Mouse (Mus musculus) urinary bladder, postnatal 25 days (tissue): Measurements from ENCODE around the gene Dlx6.

Experiments used
- DNase-seq: peaks from one replicate; pipeline ENCODE4 v3.0.0; 2022; ENCODE audit warnings: low spot score

The Dlx6 gene

GRCm38 (mm10) chr6:6863160-6863870, at the start of gene Dlx6:
Gene Dlx6, plus strand, starts transcription at chr6:6863334.
- DNase-seq, result no peak

- DNase-seq, result no peak
Observed at GRCm38 (mm10) chr6:6816821-6817220, 46.3 kb upstream of the Dlx6 start.

DNA sequence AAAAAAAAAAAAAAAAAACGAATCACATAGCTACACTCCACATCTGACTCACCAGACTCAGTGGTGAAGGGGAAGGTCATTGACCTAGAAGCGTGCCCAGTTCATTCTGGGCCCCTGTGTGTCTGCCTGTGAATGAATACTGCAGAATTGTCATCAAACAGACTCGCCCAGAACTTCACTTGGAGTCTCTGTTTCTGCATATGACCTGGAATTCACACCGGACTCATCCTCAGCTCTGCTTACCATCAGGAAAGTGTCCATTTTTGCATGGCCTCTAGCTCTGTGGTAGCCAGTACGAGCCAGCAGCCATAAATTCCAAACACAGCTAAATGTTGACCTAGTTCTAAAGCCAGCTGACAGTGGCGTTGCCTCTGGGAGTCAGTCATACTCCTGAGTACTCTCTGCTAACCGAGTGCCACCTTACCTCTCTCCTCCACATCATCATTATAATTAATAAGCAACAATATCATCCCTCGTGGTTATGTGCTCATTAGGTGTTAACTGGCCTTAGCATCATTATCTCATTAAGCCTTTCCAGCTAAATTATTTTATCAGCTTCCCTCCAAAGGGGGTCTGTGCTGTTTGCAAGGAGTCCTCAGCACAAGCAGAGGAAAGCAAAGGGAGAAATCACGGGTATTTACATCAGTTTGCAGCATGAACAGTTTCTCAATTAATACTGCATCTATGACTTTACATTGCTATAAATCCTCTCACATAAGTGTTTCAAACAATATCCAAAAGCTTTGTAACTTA, 44.9 kb upstream of the Dlx6 start:
- DNase-seq, result no peak

DNA sequence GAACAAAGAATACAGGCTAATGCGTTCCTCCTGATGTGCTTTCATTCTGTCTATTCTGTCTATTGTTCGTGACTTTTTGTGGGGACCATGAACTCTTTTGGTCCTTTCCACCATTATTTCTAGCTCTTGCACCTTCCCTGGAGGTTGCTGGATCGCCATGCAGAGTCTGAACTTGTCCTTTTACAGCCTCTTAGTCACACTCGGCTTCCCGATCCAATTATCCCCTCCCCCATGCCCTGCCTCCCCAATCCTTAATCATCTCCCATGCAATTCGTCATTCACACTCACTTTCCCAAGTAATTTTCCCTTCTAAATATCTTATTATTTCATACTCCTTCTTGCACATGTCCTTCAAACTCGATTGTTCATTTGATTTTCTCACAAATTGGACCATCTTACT, 44.0 kb upstream of the Dlx6 start:
- no peak for DNase-seq

DNA sequence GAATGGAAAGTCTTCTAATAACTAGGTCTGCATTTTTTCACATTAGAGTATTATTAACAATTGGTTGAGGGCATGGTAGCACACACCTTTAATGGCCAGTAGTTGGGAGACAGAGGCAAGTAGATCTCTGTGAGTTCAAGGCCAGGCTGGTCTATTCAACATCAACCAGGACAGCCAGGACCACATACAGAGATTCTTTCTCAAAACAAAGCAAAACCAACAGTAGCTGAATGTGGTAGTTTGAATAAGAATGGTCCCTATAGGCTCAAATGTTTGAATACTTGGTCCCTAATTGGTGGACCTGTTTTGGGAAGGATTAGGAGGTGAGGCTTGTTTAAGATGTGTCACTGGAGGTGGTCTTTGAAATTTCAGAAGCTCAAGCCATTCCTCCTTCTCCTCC, 37.8 kb upstream of the Dlx6 start:
- DNase-seq, result no peak

DNA sequence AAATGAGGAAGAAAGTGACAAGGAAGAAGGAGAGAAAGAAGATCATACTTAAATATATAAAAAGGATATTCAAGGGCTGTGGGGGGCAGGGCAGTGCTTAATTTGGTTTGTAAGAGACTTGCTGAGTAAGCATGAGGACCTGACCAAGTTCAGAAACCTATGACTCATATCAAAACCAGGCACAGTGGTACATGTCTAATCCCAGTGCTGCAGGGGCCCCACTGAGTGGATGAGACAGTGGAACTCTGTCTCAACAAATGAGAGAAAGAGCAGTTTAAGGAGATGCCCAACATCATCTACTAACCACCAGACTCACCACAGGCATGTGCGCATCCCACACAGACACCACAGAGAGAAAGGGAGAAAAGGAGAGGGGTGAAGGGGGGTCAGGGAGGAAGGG, 36.3 kb upstream of the Dlx6 start:
- DNase-seq, result no peak

DNA sequence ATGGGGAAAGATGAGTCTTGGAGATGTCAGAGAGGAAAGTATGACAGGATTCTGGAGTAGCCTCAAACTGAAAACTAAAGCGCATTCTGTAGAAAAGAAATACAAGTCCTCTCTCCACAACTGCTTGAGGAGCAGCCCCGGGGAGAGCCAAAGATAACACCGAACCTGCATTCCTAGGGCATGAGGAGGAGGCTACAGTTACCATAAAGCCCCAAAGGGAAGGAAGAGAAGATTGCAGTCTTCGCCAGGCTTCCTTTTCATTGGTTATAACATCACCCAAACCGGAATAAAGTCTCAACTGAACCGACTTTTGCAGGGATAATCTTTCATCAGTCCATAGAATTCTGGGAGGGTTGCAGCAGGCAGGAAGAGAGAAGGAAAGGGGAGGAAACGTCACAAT, 32.7 kb upstream of the Dlx6 start:
- DNase-seq, result no peak

DNA sequence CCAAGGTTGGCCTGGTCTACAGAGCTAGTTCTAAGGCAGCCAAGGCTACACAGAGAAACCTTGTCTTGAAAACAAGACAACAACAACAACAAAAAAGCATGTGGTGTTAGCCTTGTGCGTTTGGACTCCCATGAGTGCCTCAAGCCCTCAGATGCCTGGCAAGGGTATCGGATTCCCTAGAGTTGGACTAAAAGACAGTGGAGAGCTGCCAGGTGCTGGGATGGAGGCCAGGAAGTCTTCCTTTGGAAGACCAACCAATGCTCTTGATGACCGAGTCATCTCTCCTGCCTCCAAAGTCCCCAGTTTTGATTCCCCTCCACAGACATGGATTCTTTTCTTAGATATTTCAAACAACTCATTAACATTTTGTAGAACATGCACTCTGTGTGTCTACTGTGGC, 29.8 kb upstream of the Dlx6 start:
- no peak for DNase-seq

DNA sequence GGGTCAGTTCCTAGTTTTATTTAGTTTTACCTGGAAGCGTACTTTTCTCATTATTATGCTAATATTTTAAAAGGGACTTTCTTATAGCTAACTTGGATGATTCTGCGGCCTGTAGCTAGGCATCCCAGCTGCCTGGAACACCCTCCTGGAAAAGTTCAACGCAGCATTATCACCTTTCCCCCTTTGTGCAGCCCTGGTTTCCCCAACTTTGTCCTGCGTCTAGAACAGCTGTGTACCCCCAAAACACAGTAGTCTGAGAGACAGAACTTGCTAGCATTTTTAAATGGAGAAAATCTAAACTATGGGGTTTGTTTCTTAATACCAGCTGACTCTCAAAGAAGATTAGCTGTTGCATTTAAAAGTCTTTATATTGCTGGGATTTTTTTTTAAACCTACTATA, 14.6 kb upstream of the Dlx6 start:
- DNase-seq, result no peak

DNA sequence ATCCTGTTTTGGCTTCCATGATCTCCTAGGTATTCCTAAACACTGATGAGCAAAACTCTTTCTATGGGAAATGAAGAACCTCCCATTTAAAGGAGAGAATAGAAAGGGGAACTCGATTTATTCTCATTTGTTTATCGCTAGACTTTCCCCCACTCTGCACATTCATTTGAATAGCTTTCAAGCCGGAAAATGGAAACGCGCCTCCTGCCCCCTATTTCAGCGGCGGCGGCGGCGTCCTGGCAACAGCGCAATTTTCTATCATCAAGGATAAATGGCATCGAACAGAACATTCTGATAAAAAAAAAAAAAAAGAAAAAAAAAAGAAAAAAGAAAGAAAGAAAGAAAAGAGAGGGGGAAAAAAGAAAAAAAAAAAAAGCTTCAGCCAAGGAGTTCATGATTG, 13.4 kb upstream of the Dlx6 start:
- DNase-seq, result no peak

DNA sequence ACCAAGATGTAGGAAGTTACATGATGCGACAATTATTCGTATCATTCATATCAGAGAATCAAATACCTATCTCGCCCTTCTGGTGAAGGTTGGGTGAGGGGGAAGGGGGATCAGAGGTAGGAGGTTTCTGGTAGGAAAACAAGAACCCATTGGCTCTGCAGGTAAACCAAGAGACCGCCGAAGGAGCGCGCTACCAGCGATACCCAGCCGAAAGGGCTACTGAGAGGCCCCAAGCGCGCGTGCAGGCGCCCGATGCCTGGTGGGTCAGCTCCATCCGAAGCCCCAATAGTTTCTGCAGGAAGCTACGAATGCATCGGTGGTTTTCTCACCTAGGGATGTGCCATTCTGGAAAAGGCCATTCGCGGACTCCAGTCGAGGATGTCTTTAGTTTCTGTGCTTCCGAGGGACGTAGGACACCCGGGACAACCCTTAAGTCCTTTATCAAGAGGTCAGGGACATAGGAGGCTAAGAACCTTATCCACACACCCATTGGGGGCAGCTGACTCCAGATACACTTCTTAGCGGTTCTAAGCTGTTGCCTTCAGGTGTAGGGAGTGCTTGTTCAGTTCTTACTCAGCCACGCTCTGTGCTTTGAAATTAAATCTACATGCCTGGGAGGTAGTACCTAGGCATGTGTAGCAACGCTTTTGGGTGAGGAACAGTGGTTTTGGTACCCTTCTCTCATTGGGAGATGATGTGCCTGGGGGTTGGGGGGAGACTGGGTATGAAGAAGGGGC, 12.6 kb upstream of the Dlx6 start:
- no peak for DNase-seq

DNA sequence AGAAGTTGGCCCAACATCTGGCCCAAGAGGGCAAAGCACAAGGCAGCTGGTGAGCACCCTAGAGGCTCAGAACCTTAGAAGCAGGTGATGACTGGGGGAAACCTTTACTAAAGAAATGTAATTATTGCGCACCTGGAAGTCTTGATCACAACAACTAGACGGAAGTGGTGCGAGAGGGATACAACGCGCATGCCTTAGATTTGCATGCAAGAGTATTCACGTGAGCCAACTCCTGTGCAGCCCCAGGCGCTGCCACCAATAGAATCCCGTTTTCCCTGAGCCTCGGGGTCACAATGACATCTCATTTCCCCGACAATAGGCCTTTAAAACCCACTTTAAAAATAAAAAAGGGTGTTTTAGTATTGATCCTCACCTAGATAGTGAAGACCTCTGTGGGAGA, 12.0 kb upstream of the Dlx6 start:
- no peak for DNase-seq

GRCm38 (mm10) chr6:6852944-6853343, 10.2 kb upstream of the Dlx6 start:
- DNase-seq, result no peak

GRCm38 (mm10) chr6:6854176-6854575, 9.0 kb upstream of the Dlx6 start:
- DNase-seq, result no peak

- DNase-seq, result no peak
Observed at GRCm38 (mm10) chr6:6854902-6855745, 8.0 kb upstream of the Dlx6 start.

DNA sequence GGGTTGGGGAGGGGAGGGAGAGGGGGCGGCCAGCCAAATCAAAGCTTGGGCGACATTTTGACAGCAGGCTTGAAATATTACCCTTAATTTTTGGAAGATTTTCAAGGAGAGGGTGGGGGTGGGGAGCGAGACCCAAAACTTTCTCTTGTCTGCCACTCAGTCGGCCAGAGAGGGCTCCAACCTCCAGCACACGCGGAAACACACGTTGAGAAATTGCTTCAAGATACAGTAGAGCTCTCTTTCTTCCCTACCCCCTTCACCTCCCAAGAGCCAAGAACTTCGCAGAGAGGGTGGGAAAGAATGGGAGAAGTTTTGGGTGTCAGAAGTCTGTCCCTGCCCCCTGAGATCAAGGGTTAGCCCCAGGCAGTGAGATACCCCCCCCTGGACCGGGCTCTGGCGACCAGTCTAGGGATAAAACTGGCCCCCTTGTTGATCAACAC, 7.4 kb upstream of the Dlx6 start:
- DNase-seq, result no peak

DNA sequence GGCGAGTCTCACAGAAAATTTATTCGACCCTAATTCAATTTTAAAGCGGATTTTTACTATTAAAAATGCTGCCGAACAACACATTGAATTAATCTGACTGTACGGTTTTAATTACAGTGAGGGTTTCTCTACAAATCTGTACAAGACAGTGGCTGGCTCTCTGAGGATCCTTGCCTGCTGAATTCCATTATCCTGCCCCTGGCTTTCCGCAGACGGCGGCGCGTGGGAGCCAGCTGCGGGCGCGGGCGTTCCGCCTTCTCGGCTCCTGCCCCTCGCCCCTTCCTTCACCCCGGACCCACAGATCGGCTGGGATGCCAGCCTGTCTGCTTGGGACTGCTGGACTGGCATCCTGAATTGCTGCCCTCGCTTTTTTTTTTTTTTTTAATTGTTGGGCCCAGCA, 6.8 kb upstream of the Dlx6 start:
- no peak for DNase-seq

DNA sequence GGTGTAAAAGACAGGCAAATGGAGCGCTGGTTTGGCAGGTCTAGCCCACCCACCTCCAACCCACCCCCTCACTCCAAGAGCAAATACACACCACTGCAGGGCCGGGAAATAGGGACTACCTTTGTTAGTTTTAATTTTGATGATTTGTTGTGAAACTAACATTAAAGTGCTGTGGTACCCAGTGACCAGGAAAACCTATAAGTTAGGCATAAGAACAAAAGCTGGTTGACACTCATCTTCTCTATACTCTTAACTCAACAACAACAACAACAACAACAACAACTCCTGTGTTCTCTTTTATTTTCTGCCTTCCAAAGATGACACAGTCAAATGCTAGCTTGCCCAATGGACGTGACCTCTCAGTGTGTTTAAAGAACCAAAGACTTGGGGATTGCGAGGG, 6.3 kb upstream of the Dlx6 start:
- no peak for DNase-seq

- DNase-seq, result no peak
Observed at GRCm38 (mm10) chr6:6857766-6858165, 5.4 kb upstream of the Dlx6 start.

DNA sequence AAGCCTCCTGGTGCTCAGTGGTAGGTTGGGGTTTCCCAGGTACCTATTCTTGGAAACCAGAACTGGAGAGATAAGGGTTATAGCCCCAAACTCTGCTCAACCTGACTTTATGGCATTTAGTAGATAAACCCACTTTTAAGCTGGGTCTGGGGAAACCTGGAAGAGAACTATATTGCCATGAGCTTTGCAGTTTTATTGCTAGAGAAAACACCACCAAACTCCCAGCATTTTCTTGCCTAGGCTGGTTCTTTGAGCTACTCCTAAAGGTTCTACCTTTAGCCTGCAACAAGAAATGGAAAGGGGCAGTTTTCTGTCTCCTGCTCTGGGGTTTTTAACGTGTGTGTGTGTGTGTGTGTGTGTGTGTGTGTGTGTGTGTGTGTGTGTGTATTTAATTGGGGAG, 4.6 kb upstream of the Dlx6 start:
- no peak for DNase-seq

DNA sequence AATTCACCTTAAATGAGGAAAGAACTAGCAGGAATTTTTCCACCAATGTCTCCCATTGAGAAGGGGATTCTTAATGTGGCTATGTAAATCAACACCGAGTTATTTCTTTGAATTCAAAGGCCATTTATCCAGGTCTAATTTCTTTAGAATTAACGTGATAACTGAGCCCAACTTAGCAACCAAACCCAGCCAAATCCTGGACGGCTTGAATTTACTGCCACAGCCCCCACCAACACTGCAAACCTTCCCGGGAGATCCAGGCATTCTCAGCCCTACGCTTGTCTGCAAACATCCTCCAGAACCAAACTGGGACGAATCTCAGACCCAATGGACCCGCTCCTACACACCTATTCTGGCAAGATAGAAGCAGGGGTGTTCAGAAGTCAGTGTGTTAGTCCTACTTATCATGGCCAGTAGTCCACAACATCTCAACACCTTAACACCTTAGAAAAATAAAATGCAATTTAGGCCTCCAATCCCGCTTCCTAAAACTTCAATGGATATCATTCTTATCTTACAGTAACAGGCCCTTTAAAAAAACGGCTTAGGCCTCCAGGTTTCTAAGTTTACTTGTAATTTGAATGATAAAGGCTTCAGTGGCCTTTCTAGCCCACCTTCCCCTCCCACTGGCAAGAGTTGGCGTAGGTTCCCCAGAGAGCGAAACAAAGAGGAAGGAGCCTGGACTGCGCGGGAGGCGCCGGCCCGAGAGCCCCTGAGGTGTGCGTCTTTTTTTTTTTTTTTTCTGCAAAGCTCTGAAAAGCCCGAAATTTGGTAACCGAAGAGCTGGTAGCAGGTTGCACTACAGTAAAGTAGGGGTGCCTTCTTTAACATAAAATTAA, 3.8 kb upstream of the Dlx6 start:
- no peak for DNase-seq
